Mouse (Mus musculus) stomach, postnatal 0 days (tissue): ENCODE measurements around the gene Timm50. TPM values are rescaled to one million over a fixed set of nuclear protein-coding genes. Genes with fewer than 3 reads are reported as not detected.

Experiments
- ATAC-seq: fragments of 200-750 bp; cut with Nextera tagmentation; 2 replicates; pipeline ENCODE4 v1.8.0; 2017; ENCODE audit not compliant: low FRiP score, low TSS enrichment
- DNase-seq: peaks from one replicate; pipeline ENCODE4 v3.0.0-alpha.2; 2016; ENCODE audit warnings: low spot score
- H3K27ac ChIP-seq: fragments of 300-500 bp; sonication (generic); replicated peaks from 2 replicates; pipeline ENCODE4 v1.5.1; 2014; ENCODE audit warnings: mild to moderate bottlenecking, control low read depth
- H3K27me3 ChIP-seq: fragments of 300-500 bp; sonication (generic); 2 replicates; pipeline ENCODE4 v1.6.1; 2014; ENCODE audit warnings: low read length; ENCODE audit not compliant: control insufficient read depth, insufficient read depth
- H3K36me3 ChIP-seq: fragments of 300-500 bp; sonication (generic); 2 replicates; pipeline ENCODE4 v1.6.1; 2014; ENCODE audit warnings: low read length, mixed read lengths; ENCODE audit not compliant: control insufficient read depth, insufficient read depth
- H3K4me1 ChIP-seq: fragments of 300-500 bp; sonication (generic); replicated peaks from 2 replicates; pipeline ENCODE4 v1.6.1; 2014; ENCODE audit warnings: antibody characterized with exemption; ENCODE audit not compliant: control insufficient read depth, insufficient read depth
- H3K4me2 ChIP-seq: fragments of 300-500 bp; sonication (generic); replicated peaks from 2 replicates; pipeline ENCODE4 v1.6.1; 2014; ENCODE audit warnings: low read depth, mild to moderate bottlenecking, control low read depth, moderate library complexity
- H3K4me3 ChIP-seq: fragments of 300-500 bp; sonication (generic); 2 replicates; pipeline ENCODE4 v1.5.1; 2014; ENCODE audit warnings: low read depth, low read length, control low read depth
- H3K9ac ChIP-seq: fragments of 300-500 bp; sonication (generic); 2 replicates; pipeline ENCODE4 v1.6.1; 2014; ENCODE audit warnings: mild to moderate bottlenecking, low read length, control low read depth, mixed read lengths
- H3K9me3 ChIP-seq: fragments of 300-500 bp; sonication (generic); 2 replicates; pipeline ENCODE4 v1.6.1; 2016; ENCODE audit warnings: low read length; ENCODE audit not compliant: control insufficient read depth
- CTCF ChIP-seq: IDR thresholded peaks from 2 replicates; pipeline ENCODE4 v1.5.1; 2016; ENCODE audit warnings: antibody characterized with exemption, low read depth, mild to moderate bottlenecking, moderate library complexity
- EP300 ChIP-seq: optimal IDR thresholded peaks from 2 replicates; pipeline ENCODE3; 2016; ENCODE audit warnings: antibody characterized with exemption
- WGBS: fragments of 180-500 bp; shearing (Covaris S2); extraction: QIAGEN DNeasy Blood & Tissue Kit; methylation state at CpG from one replicate; pipeline ENCODE4 v1.1.7; 2014; 5-methylcytosine and 5-hydroxymethylcytosine counted together
- polyA plus RNA-seq: library from polyadenylated mRNA; unstranded; fragments of >200 nt; fragmentation: Nextera tagmentation; extraction: Ambion mirVana; gene quantifications from 2 replicates; pipeline ENCODE4 v1.2.1, GENCODE M21; 2015

Timm50 gene
- 69.4 and 69.6 TPM in 2 replicates for polyA plus RNA-seq

DNA sequence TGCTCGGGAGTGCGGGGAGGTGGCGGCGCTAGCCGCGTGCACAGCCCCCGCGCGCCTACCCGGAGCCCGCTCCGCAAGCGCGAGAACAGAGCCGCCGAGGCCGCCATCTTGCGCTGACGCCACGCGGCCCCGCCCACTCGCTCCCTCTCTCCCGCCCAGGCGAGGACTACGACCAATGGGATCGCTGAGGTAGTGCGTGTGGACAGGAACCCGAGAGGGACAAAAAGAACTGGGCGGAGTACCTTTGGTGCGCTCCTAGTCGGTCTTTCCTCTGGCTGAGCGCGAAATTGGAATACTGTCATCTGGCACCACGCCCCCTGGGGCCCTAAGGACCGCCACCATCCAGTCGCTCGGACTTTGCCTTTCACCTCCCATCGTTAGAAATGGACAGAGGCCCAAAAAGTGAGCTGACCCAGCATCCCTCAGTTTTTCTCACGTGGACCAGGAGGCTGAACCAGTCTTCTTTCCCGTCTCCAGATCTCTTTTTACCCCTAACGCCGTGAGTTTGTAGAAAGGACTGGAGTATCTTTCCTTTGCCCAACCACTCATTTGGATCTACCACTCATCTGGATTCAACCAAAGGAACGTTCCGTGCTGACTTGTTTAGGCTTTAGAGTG is at the start of gene Timm50:
Timm50 (minus strand) TSS at position 147 of the 618 bp plus-strand sequence.
- TF ChIP-seq CTCF (peak; percentile 31; the same call in 1 of the 2 replicates), EP300 (no peak)

DNA sequence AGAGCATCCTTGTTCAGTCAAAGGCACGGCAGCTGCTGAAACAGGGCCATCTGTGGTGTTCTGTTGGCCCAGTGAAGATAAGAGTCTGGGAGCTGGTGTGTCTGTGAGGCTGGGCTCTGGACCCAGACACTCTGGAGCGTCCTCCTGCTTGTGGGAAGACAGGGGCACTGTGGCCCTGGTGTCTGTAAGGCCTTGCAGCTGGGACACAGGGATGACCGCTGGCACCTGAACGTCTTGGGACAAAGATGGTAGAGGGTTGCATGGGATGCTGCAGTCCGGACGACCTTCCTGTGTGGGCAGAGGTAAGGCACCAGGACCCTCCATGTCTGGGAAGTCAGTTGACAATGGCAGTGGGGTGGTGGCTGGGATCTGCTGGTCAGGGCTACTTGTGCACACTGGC is 48.4 kb upstream of the Timm50 start:
- peaks cover 9% of the 10 kb centered on the region for H3K4me1 ChIP-seq
- no peaks in the 10 kb centered on the region for H3K9me3 ChIP-seq
- no peak overlapping the region for H3K4me2 ChIP-seq
- DNase-seq (no peak), ATAC-seq (no peak)
- H3K27me3 ChIP-seq, result no peaks in the 10 kb centered on the region
- H3K36me3 ChIP-seq, result peaks cover 25% of the 10 kb centered on the region
- no peak overlapping the region for H3K27ac ChIP-seq
- no peak overlapping the region for H3K9ac ChIP-seq
- no peak overlapping the region for H3K4me3 ChIP-seq
- WGBS, result 93% methylated on average over 6 of the region's 6 CpGs
- no peak for TF ChIP-seq CTCF
- no peak for TF ChIP-seq EP300

More for the DNA sequence above, at the start of gene Timm50:
- under 1% methylated on average over 41 of the region's 45 CpGs for WGBS
- Histone ChIP-seq H3K4me3 (peak within 1 kb of the TSS; percentile 90), H3K27ac (peak within 1 kb of the TSS; percentile 65), H3K9me3 (no peaks in the 10 kb centered on the region), H3K36me3 (peaks cover 29% of the 10 kb centered on the region), H3K4me2 (peak within 1 kb of the TSS; percentile 97), H3K9ac (peak within 1 kb of the TSS; percentile 87), H3K27me3 (no peaks in the 10 kb centered on the region), H3K4me1 (no peaks in the 10 kb centered on the region)
- peak; percentile 97 for DNase-seq
- ATAC-seq, result peak; percentile 97

DNA sequence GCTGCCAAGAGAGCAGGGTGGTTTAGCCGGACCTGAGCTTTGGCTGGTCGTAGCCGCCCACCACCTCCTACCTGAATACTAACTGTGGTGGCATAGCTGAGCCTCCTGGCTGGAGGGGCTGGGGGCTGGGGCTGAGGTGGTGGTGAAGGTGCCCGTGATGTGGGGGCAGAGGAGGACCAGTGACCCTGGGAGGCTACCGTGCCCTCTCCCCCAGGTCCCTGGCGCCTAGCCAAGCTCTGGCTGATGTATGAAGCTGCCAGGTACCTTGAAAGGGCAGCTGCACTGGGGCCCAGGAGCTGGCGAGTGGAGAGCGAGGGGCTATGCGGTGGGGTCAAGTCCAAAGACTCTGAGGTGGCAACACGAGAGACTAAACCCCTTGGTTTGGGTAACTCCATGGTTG is 48.0 kb upstream of the Timm50 start:
- no peak overlapping the region for H3K9ac ChIP-seq
- no peak for DNase-seq
- peaks cover 21% of the 10 kb centered on the region for H3K36me3 ChIP-seq
- TF ChIP-seq EP300 (no peak), CTCF (no peak)
- no peak overlapping the region for H3K4me2 ChIP-seq
- 89% methylated on average over 10 of the region's 10 CpGs for WGBS
- H3K27ac ChIP-seq, result no peak overlapping the region
- ATAC-seq, result no peak
- H3K4me1 ChIP-seq, result peaks cover 9% of the 10 kb centered on the region
- H3K27me3 ChIP-seq, result no peaks in the 10 kb centered on the region
- H3K4me3 ChIP-seq, result no peak overlapping the region
- no peaks in the 10 kb centered on the region for H3K9me3 ChIP-seq

DNA sequence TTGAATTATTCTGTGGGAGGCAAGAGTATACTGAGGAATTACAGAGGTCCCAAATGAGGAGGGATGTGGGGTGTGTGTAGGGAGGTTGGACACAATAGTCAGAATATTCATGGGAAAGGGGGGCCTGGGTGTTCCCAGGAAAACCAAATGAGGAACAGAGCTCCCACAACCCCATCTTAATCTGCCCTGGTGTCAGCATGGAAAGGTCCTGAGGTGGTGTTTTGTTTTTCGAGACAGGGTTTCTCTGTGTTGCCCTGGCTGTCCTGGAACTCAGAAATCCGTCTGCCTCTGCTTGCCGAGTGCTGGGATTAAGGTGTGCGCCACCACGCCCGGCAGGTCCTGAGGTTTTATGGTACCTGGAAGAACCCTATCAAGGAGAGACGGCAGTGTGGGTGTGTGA is 46.6 kb upstream of the Timm50 start:
- Histone ChIP-seq H3K4me3 (no peak overlapping the region), H3K9me3 (no peaks in the 10 kb centered on the region), H3K27me3 (no peaks in the 10 kb centered on the region), H3K4me2 (no peak overlapping the region), H3K27ac (peak overlapping the region; percentile 76), H3K36me3 (peaks cover 16% of the 10 kb centered on the region), H3K9ac (no peak overlapping the region), H3K4me1 (peaks cover 9% of the 10 kb centered on the region)
- peak; percentile 1; the same call in 1 of the 2 replicates for ATAC-seq
- 41% methylated on average over 7 of the region's 7 CpGs for WGBS
- no peak for TF ChIP-seq CTCF
- no peak for TF ChIP-seq EP300
- no peak for DNase-seq

DNA sequence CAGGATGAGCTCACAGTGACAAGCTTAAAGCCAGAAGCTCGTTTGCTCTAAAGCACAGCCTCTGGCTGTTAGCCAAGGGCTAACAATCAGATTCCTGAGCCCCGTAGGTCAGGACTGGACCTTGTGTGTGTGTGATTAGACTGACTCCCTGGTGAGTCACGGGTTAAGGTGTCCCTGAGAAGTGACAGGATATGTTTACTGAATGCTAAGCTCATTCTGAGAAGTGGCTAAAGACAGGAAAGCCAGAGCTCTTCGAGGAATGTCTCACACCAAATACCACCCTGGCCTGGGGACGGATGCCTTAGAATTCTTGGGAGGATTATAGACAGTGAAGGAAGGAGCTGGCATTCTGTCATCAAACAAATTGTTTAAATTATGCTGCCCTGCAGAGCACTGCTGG is 46.1 kb upstream of the Timm50 start:
- DNase-seq (peak; percentile 51), ATAC-seq (peak; percentile 75)
- WGBS, result under 1% methylated on average over 5 of the region's 5 CpGs
- no peaks in the 10 kb centered on the region for H3K9me3 ChIP-seq
- H3K27me3 ChIP-seq, result no peaks in the 10 kb centered on the region
- H3K9ac ChIP-seq, result peak overlapping the region; percentile 48
- peaks cover 20% of the 10 kb centered on the region for H3K36me3 ChIP-seq
- peak overlapping the region; percentile 15 for H3K4me2 ChIP-seq
- peaks cover 9% of the 10 kb centered on the region for H3K4me1 ChIP-seq
- peak overlapping the region; percentile 87 for H3K27ac ChIP-seq
- H3K4me3 ChIP-seq, result no peak overlapping the region
- TF ChIP-seq EP300 (peak; percentile 77), CTCF (no peak)

DNA sequence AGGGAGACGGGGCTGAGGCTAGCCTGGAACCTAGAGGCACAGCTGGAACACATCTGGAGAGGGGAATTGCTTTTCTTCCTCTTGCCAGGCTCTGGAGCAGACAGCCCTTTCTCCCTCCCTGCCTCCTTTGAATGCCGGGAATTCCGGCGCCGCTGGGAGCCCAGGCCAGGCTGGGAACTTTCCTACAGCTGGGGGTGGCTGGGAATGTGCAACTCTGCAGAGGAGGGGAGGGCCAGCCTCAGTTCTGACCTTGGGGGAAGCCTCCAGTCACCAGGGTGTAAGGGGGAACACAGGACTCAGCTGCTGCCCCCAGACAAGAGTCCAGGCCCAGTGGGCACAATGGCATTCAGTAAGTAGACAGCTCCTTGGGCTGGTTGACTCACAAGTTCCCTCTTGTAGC is 45.1 kb upstream of the Timm50 start:
- Histone ChIP-seq H3K4me1 (peaks cover 9% of the 10 kb centered on the region), H3K9me3 (no peaks in the 10 kb centered on the region), H3K27me3 (no peaks in the 10 kb centered on the region), H3K36me3 (peaks cover 18% of the 10 kb centered on the region), H3K27ac (peak overlapping the region; percentile 87), H3K9ac (no peak overlapping the region), H3K4me2 (0 out of 2 replicates have a peak overlapping the region, but pooled peaks have one; percentile 17), H3K4me3 (no peak overlapping the region)
- ATAC-seq, result peak; percentile 38
- no peak for TF ChIP-seq EP300
- 0 out of 2 replicates have a peak, but pooled peaks have one; percentile 10 for TF ChIP-seq CTCF
- 10% methylated on average over 5 of the region's 5 CpGs for WGBS
- DNase-seq, result peak; percentile 46
